Mouse (Mus musculus) testis, adult 2 months (tissue): Measurements from ENCODE around the gene Kif18b.

Experiments used
- CTCF ChIP-seq: fragments of 200-500 bp; IDR thresholded peaks from 2 replicates; pipeline ENCODE4 v1.5.1; 2012; ENCODE audit warnings: low read depth, mild to moderate bottlenecking, inconsistent platforms, low read length, moderate library complexity; ENCODE audit not compliant: control insufficient read depth, insufficient read depth, insufficient replicate concordance
- POLR2A ChIP-seq: fragments of 200-500 bp; IDR thresholded peaks from 2 replicates; pipeline ENCODE4 v1.6.1; 2012; ENCODE audit warnings: low read depth, mild to moderate bottlenecking, inconsistent platforms, low read length, moderate library complexity; ENCODE audit not compliant: control insufficient read depth

DNA sequence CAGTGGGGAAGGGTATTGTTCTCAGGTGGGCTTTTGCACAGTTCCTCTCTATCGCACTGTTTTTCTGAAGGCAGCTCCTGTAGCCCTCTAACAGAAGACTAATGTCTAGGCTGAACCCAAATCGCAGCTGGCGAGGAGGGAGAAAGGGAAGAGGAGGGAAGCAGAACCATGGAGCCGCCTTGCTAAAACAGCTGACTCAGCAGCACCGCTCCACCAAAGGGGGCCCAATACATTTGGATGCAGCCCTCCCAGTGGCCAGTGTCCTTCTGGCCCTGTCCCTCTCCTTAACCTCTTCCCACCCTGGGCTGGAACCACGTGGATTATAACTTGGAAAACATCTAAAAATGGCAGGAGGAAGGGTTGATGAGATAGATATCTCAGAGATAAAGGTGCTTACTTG lies 16.3 kb upstream of the Kif18b start:
- TF ChIP-seq POLR2A (no peak), CTCF (no peak)
